Mouse (Mus musculus) embryo, embryonic 10.5 days (tissue): ENCODE measurements around the gene Vtcn1.

ENCODE experiments used
- DNase-seq: peaks from one replicate; pipeline ENCODE4 v3.0.0-alpha.2; 2015; ENCODE audit warnings: low spot score

Gene Vtcn1

GRCm38 (mm10) chr3:100856050-100856815 is 31.0 kb downstream of the Vtcn1 start:
- peak; percentile 7 for DNase-seq

- no peak for DNase-seq
Observed at GRCm38 (mm10) chr3:100857139-100857538, 31.9 kb downstream of the Vtcn1 start.

GRCm38 (mm10) chr3:100858334-100859002 is 33.2 kb downstream of the Vtcn1 start:
- DNase-seq, result no peak

GRCm38 (mm10) chr3:100861307-100862303 is 36.3 kb downstream of the Vtcn1 start:
- no peak for DNase-seq

- no peak for DNase-seq
Observed at GRCm38 (mm10) chr3:100866946-100867345, 41.7 kb downstream of the Vtcn1 start.

- no peak for DNase-seq
Observed at GRCm38 (mm10) chr3:100877057-100877456, 51.8 kb downstream of the Vtcn1 start.

GRCm38 (mm10) chr3:100881403-100881802 is 56.1 kb downstream of the Vtcn1 start:
- no peak for DNase-seq

- DNase-seq, result no peak
Observed at GRCm38 (mm10) chr3:100881843-100882634, 56.8 kb downstream of the Vtcn1 start.

- DNase-seq, result no peak
Observed at GRCm38 (mm10) chr3:100889234-100889633, 64.0 kb downstream of the Vtcn1 start.

GRCm38 (mm10) chr3:100890406-100890805 is 65.1 kb downstream of the Vtcn1 start:
- no peak for DNase-seq

- peak; percentile 14 for DNase-seq
Observed at GRCm38 (mm10) chr3:100892383-100893335, 67.4 kb downstream of the Vtcn1 start.

- DNase-seq, result no peak
Observed at GRCm38 (mm10) chr3:100895500-100895899, 70.2 kb downstream of the Vtcn1 start.

GRCm38 (mm10) chr3:100906128-100906527 is 80.9 kb downstream of the Vtcn1 start:
- DNase-seq, result no peak

- DNase-seq, result no peak
Observed at GRCm38 (mm10) chr3:100906916-100907315, 81.7 kb downstream of the Vtcn1 start.

GRCm38 (mm10) chr3:100908594-100908993 is 83.3 kb downstream of the Vtcn1 start:
- no peak for DNase-seq

GRCm38 (mm10) chr3:100910621-100911020 is 85.4 kb downstream of the Vtcn1 start:
- DNase-seq, result no peak

- DNase-seq, result no peak
Observed at GRCm38 (mm10) chr3:100911026-100911425, 85.8 kb downstream of the Vtcn1 start.

GRCm38 (mm10) chr3:100911498-100912213 is 86.4 kb downstream of the Vtcn1 start:
- DNase-seq, result no peak

GRCm38 (mm10) chr3:100916844-100917243 is 91.6 kb downstream of the Vtcn1 start:
- DNase-seq, result peak; percentile 81
